Mouse (Mus musculus): ENCODE results near the gene 1190002N15Rik.

GRCm38 (mm10) chr9:94543881-94544280, 6.0 kb upstream of the 1190002N15Rik start:
- TF ChIP-seq CTCF (IDR thresholded peaks at IDR 0.05; ENCODE audit: low read depth, low read length) (no peak), POLR2A (IDR thresholded peaks at IDR 0.05; ENCODE audit: insufficient read depth, low read length) (no peak), EP300 (IDR thresholded peaks at IDR 0.05; ENCODE audit: insufficient read depth, low read depth, low read length) (no peak)

Measured in ES-Bruce4 (cell line).